Mouse (Mus musculus) thymus, postnatal 4 days (tissue): ENCODE results near the gene Car9.
A peak's percentile ranks its signal among the peaks of the same experiment; 100 is the strongest.
"Not testable (repeated sequence)": the region's sequence is repeated elsewhere in the genome, so short reads cannot be mapped to it uniquely, and the experiment has no call there.

Experiments used
- DNase-seq: peaks from one replicate; pipeline ENCODE4 v3.0.0; 2021

Car9 gene

DNA sequence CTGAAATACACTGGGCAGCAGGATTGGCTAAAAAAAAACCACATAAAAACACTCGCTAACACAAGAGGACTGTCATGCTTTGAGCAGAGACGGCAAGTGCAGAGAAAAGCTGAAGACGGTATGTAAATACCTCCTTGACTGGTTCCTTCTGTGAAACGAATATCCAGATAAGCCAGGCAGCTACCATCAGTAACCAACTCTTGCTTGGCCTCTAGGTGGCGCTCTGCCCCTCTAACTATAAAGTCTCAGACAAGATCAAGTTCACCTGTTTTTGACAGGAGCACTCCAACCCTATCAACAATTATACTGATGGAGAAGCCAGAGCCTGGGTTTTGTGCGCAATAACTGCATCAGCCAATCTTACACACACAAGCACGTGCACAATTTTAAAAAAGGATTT is 23.8 kb downstream of the Car9 start:
- DNase-seq, result peak; percentile 92

- no peak for DNase-seq
These were observed 26.5 kb downstream of the Car9 start for GRCm38 (mm10) chr4:43533270-43533669.

GRCm38 (mm10) chr4:43535628-43536027 is 28.9 kb downstream of the Car9 start:
- DNase-seq, result no peak

- DNase-seq, result no peak
These were observed 29.3 kb downstream of the Car9 start for GRCm38 (mm10) chr4:43536031-43536430.

GRCm38 (mm10) chr4:43542044-43542443 is 35.3 kb downstream of the Car9 start:
- no peak for DNase-seq

- DNase-seq, result no peak
These were observed 39.7 kb downstream of the Car9 start for GRCm38 (mm10) chr4:43546375-43547047.

DNA sequence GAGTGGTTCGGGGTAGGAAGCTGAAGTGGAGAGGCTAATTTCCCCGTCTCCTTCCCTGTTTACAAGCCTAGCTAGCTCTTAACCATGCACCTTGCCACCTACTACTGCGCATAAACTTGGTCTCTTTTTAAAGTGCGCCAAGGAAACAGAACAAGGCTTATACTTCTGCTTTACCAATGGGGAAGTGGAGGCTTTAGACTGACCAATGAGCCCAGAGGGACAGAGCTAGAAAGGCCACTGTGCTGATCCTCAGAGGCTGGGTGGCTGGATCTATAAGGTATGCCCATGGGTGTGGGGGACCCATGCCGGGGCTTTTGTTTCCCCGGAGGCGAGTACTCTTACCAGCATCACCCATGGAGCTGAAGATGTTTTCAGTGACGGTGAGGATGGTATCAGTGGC is 40.4 kb downstream of the Car9 start:
- DNase-seq, result no peak

GRCm38 (mm10) chr4:43549055-43549454 is 42.3 kb downstream of the Car9 start:
- DNase-seq, result no peak

DNA sequence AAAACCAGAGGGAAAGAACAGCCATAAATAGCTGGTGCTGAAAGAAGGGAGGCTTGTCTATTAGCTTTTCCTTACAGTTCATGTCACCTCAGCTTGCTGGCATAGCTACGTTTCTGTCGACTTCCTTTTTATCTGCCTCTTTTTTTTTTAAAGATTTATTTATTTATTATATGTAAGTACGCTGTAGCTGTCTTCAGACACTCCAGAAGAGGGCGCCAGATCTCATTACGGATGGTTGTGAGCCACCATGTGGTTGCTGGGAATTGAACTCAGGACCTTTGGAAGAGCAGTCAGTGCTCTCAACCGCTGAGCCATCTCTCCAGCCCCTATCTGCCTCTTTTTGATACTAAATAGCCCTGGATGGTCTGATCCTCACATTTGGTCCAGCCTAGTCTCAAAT is 45.1 kb downstream of the Car9 start:
- not testable (repeated sequence) for DNase-seq

DNA sequence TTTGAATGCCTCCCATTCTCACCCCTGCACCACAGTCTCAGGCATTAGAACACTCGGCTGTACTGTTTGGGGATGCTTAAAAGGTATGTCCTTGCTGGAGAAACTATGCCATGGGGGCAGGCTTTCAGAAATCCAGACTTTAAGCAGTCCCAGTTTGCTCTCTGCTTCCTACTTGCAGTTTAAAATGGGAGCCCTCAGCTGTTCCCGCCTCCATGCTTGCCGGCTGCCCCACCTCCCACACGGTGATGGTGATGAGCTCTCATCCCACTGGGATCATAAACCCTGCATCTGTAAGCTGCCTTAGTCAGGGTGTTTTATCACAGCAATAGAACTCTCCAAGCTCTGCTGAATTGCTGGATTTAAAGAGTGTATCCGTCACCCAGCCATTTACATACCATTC is 45.7 kb downstream of the Car9 start:
- no peak for DNase-seq

- DNase-seq, result no peak
These were observed 47.1 kb downstream of the Car9 start for GRCm38 (mm10) chr4:43553891-43554290.

GRCm38 (mm10) chr4:43555926-43556325 is 49.2 kb downstream of the Car9 start:
- DNase-seq, result no peak

DNA sequence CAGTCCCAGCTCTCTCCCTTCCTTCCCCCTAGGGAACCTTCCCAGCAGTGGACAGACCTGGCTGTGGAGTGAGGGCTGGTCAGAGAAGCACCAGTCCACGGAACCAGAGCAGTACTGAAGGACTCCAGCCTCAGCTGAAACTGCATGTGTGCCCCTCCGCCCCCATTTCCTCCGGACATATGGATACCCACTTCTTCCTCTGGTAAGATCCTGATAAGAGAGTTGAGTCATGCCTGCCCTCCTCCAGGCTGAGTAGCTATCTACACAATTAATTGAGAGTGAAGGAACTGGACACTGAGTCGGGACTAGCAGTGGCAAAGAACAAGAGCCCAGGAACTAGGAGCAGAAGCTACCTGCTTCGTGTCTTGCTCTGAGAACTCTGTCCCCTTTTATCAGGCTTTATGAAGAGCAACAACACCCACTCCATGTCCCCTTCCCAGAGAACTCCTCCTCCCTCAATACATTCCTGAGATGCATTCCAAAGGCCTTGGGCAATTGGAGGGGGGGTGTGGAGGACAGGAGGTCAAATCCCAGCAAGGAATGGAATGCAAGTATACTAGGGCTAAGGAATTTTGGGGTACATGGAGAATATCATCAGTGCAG is 51.4 kb downstream of the Car9 start:
- no peak for DNase-seq

DNA sequence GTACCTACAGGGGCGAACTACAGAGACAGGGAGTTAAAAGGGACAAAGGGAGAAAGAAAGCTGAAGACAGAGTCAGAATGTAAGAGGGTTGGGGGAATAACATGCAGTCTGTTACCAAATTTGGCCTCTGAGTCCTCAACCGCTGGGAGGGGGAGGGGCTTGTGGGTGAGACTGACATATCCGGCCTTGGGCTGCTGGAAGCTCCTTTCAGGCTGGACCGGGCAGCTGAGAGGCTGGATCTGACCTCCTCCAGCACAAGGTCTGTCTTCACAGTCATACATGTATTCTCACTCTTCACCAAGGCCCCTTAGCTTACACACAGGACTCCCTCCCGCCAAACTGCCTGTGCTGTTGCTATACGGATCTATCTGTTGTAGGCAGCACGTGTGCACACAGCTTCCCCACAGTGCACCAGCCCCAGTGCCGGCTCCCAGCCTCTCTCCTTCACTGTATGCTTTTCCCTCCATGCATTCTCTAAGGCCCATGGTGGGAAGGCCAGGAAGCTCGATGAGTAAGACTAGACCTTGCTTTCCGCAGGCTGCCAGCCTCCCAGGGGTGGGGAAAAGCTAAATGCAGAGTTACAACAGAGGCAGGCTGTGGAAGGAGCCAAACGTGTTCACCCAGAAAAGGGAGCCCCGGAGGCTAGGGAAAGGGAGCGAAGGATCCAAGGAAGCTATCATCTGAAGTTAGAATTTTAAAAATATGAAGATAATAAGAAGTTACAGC is 52.0 kb downstream of the Car9 start:
- DNase-seq, result peak; percentile 79

- no peak for DNase-seq
These were observed 52.9 kb downstream of the Car9 start for GRCm38 (mm10) chr4:43559519-43560242.

GRCm38 (mm10) chr4:43560243-43560611 is 53.5 kb downstream of the Car9 start:
- peak; percentile 33 for DNase-seq

- DNase-seq, result peak; percentile 24
These were observed 54.2 kb downstream of the Car9 start for GRCm38 (mm10) chr4:43560976-43561375.

GRCm38 (mm10) chr4:43561436-43561996 is 54.8 kb downstream of the Car9 start:
- DNase-seq, result no peak

DNA sequence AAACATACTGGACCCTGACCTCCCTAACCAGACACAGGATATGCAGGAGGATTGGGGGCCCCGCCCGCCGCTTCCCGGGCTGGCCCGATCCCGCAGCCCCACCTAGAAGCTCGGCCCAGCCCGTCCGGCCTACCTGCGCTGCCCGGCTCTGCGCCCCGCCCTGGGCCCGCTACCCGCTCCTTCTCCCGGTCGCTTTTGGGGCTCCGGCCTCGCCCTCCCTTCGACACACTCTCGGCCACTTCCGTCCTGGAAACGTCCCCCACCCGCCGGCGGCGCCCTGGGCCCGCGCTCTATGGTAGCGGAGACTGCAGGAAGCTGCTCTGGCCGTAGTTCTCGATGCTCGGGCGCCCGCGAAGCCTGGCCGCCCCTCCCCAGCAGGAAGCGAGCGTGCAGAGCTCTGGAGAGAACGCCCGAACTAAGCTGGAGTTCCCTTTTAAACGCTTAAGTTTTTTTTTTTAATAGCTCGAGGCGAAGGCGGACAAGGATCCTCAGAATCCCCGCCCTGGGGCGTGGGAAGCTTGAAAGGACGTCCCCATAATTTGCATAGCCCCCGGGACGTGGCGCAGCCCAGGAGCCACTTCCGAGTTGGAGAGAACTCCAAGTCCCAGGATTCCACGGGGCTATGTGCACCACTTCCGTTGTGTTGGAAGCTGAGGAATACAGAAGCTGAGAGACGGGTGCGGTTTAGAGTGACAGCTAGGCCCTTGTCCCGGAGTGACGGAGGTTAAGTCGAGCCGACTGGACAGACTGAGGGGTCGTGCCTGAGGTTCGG is 55.4 kb downstream of the Car9 start, which contains the start of the genes Creb3 and Tln1:
Gene Creb3 (plus strand): TSS at position 336 of the 772 bp plus-strand sequence.
Gene Tln1 (minus strand): TSS at position 695 of the 772 bp plus-strand sequence.
- DNase-seq, result peak; percentile 94

- DNase-seq, result no peak
These were observed 56.2 kb downstream of the Car9 start for GRCm38 (mm10) chr4:43562769-43563600.
